Mouse (Mus musculus): ENCODE results near the gene Krt73. TPM values are rescaled to one million over a fixed set of nuclear protein-coding genes. Genes with fewer than 3 reads are reported as not detected.

Gene Krt73
- 1.9 and 2.0 TPM in 2 replicates for polyA plus RNA-seq (2015; fragmentation: Nextera tagmentation; extraction: Ambion mirVana)

DNA sequence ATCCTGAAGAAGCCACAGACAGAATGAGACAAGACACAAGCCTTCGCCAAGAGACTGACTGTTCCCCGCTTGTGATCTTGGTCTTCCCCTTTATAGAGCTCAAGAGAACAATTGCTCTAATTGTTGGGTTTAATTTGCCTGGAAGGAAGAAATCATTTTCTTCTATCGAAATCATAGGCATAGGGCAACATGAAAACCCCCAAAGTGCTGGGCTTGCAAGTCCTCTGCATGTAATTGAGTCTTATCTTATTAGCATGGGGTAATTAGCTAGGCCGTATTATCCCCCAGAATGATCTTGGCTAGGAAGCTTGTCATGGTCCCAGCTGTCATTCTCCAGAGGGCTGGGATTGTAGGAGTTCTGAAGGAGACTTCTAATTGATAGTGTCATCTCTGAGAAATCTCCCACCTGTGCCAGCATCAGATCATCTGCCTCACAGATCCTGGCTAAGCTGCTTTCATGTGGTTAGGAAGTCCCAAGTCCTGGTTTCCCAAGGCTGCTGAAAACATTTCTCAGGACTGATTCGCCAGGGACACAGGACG is at the start of gene Krt73:
Krt73 (minus strand) TSS at position 51 of the 540 bp plus-strand sequence.
- H3K9ac ChIP-seq (ENCODE audit: low read depth, low read length) = no peak within 1 kb of the TSS
- WGBS = 58% methylated on average over 6 of the region's 6 CpGs
- no peaks in the 10 kb centered on the region for H3K9me3 ChIP-seq (ENCODE audit: control insufficient read depth, low read length)
- H3K27ac ChIP-seq (ENCODE audit: low read depth, low read length) = no peak within 1 kb of the TSS; the same call in 1 of the 2 replicates
- no peak within 1 kb of the TSS for H3K4me3 ChIP-seq (ENCODE audit: low read length)
- no peaks in the 10 kb centered on the region for H3K36me3 ChIP-seq (ENCODE audit: control insufficient read depth, insufficient read depth, low read length)
- H3K27me3 ChIP-seq (replicated peaks; ENCODE audit: control insufficient read depth, insufficient read depth, low read length) = no peaks in the 10 kb centered on the region
- peak; percentile 54; the same call in 1 of the 2 replicates for ATAC-seq
- no peak within 1 kb of the TSS for H3K4me2 ChIP-seq (ENCODE audit: low read length)
- peaks cover 8% of the 10 kb centered on the region for H3K4me1 ChIP-seq (ENCODE audit: control insufficient read depth, insufficient read depth, low read depth, low read length)

DNA sequence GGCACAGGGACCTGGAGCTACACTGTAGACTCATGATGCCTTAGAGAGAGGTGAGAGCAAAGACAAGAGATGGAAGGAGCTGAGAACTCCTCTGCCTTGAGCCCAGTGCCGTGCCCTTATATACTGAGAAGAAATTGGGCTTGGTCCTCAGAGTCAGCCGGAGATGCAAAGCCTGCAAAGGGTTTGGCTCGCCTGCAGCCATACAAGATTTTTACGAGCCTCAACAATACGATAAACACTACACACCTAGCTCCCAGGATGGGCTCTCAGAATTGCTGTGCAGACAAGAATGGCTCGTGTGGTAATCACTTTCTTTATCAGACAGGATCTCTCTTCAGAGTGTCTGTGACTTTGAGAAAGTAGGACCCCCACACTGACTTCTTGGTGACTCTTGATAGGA is 48.5 kb upstream of the Krt73 start, which contains the start of gene Krt1:
Krt1 (minus strand) TSS at position 101 of the 400 bp plus-strand sequence.
- Histone ChIP-seq H3K9me3 (ENCODE audit: control insufficient read depth, low read length) (no peaks in the 10 kb centered on the region), H3K27me3 (replicated peaks; ENCODE audit: control insufficient read depth, insufficient read depth, low read length) (no peaks in the 10 kb centered on the region), H3K9ac (ENCODE audit: low read depth, low read length) (no peak within 1 kb of the TSS), H3K4me2 (ENCODE audit: low read length) (no peak within 1 kb of the TSS), H3K27ac (ENCODE audit: low read depth, low read length) (no peak within 1 kb of the TSS), H3K36me3 (ENCODE audit: control insufficient read depth, insufficient read depth, low read length) (no peaks in the 10 kb centered on the region), H3K4me3 (ENCODE audit: low read length) (no peak within 1 kb of the TSS), H3K4me1 (ENCODE audit: control insufficient read depth, insufficient read depth, low read depth, low read length) (no peaks in the 10 kb centered on the region)
- 89% methylated on average over 6 of the region's 6 CpGs for WGBS
- no peak for ATAC-seq

DNA sequence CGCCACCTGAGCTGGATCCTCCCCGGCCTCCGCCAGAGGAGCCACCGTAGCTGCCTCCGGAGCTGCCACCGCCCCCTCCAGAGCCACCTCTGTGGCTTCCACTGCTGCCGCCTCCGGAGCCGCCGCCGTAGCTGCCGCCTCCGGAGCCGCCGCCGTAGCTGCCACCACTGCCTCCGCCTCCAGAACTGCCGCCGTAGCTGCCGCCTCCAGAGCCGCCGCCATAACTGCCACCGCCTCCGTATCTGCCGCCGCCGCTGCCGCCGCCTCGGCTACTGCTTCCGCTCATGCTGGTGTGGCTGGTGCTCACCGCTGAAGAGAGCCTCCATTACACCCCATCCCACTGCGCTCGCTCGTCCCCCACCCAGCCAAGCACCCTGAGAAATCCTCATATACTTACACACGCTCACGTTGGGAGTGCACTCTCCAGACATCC is 43.8 kb upstream of the Krt73 start:
- peak overlapping the region; percentile 65 for H3K4me2 ChIP-seq (ENCODE audit: low read length)

GRCm38 (mm10) chr15:101843192-101843591 is 41.0 kb upstream of the Krt73 start:
- Histone ChIP-seq H3K36me3 (ENCODE audit: control insufficient read depth, insufficient read depth, low read length) (no peaks in the 10 kb centered on the region), H3K27me3 (replicated peaks; ENCODE audit: control insufficient read depth, insufficient read depth, low read length) (no peaks in the 10 kb centered on the region), H3K9me3 (ENCODE audit: control insufficient read depth, low read length) (no peaks in the 10 kb centered on the region), H3K4me2 (ENCODE audit: low read length) (no peak overlapping the region), H3K9ac (ENCODE audit: low read depth, low read length) (no peak overlapping the region), H3K27ac (ENCODE audit: low read depth, low read length) (no peak overlapping the region), H3K4me3 (ENCODE audit: low read length) (no peak overlapping the region), H3K4me1 (ENCODE audit: control insufficient read depth, insufficient read depth, low read depth, low read length) (0 out of 2 replicates have a peak, but pooled peaks cover 3% of the 10 kb centered on the region)
- no peak for ATAC-seq
- 69% methylated on average over 9 of the region's 9 CpGs for WGBS

More for the DNA sequence above, 43.8 kb upstream of the Krt73 start:
- Histone ChIP-seq H3K4me1 (ENCODE audit: control insufficient read depth, insufficient read depth, low read depth, low read length) (0 out of 2 replicates have a peak, but pooled peaks cover 3% of the 10 kb centered on the region), H3K9ac (ENCODE audit: low read depth, low read length) (peak overlapping the region; percentile 78), H3K4me3 (ENCODE audit: low read length) (peak overlapping the region; percentile 53), H3K9me3 (ENCODE audit: control insufficient read depth, low read length) (no peaks in the 10 kb centered on the region), H3K36me3 (ENCODE audit: control insufficient read depth, insufficient read depth, low read length) (no peaks in the 10 kb centered on the region), H3K27me3 (replicated peaks; ENCODE audit: control insufficient read depth, insufficient read depth, low read length) (no peaks in the 10 kb centered on the region), H3K27ac (ENCODE audit: low read depth, low read length) (peak overlapping the region; percentile 90)
- under 1% methylated on average over 31 of the region's 37 CpGs for WGBS
- peak; percentile 84 for ATAC-seq

DNA sequence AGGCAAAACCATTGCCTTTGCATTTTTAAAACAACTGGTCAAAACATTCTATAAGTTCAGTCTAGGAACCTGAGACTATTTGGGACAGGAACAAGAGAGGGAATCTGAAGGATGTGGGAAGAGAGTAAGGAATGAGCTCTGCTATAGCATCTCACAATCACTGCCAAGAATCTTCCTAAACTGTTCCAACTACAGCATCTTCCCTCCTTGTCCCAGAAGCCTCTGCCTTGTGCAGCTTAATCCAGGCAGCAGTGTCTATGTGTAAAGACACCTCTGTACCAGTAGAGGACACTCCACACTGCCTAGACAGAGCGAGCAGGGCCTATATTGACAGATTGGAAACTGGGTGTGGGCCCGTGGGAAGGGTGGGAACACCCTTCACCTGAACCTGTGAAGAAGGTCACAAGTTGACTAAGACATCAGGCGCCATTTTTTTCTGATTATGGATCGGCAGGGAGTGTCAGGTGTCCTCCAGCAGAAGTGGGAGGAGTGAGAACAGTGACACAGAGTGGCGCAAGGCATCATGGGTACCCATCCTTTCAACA is 32.7 kb upstream of the Krt73 start:
- no peak for ATAC-seq
- H3K4me2 ChIP-seq (ENCODE audit: low read length) = no peak overlapping the region
- 58% methylated on average over 5 of the region's 5 CpGs for WGBS

GRCm38 (mm10) chr15:101833131-101833530 is 31.0 kb upstream of the Krt73 start:
- Histone ChIP-seq H3K27me3 (replicated peaks; ENCODE audit: control insufficient read depth, insufficient read depth, low read length) (no peaks in the 10 kb centered on the region), H3K27ac (ENCODE audit: low read depth, low read length) (no peak overlapping the region), H3K9me3 (ENCODE audit: control insufficient read depth, low read length) (no peaks in the 10 kb centered on the region), H3K9ac (ENCODE audit: low read depth, low read length) (no peak overlapping the region), H3K4me2 (ENCODE audit: low read length) (no peak overlapping the region), H3K36me3 (ENCODE audit: control insufficient read depth, insufficient read depth, low read length) (no peaks in the 10 kb centered on the region), H3K4me1 (ENCODE audit: control insufficient read depth, insufficient read depth, low read depth, low read length) (no peaks in the 10 kb centered on the region), H3K4me3 (ENCODE audit: low read length) (no peak overlapping the region)
- 57% methylated on average over 6 of the region's 6 CpGs for WGBS
- ATAC-seq = no peak

More for the DNA sequence above, 32.7 kb upstream of the Krt73 start:
- Histone ChIP-seq H3K9ac (ENCODE audit: low read depth, low read length) (no peak overlapping the region), H3K27ac (ENCODE audit: low read depth, low read length) (no peak overlapping the region), H3K27me3 (replicated peaks; ENCODE audit: control insufficient read depth, insufficient read depth, low read length) (no peaks in the 10 kb centered on the region), H3K4me3 (ENCODE audit: low read length) (no peak overlapping the region), H3K4me1 (ENCODE audit: control insufficient read depth, insufficient read depth, low read depth, low read length) (no peaks in the 10 kb centered on the region), H3K36me3 (ENCODE audit: control insufficient read depth, insufficient read depth, low read length) (no peaks in the 10 kb centered on the region), H3K9me3 (ENCODE audit: control insufficient read depth, low read length) (no peaks in the 10 kb centered on the region)

- no peaks in the 10 kb centered on the region for H3K36me3 ChIP-seq (ENCODE audit: control insufficient read depth, insufficient read depth, low read length)
- no peaks in the 10 kb centered on the region for H3K4me1 ChIP-seq (ENCODE audit: control insufficient read depth, insufficient read depth, low read depth, low read length)
- no peak overlapping the region for H3K4me3 ChIP-seq (ENCODE audit: low read length)
- H3K9me3 ChIP-seq (ENCODE audit: control insufficient read depth, low read length) = no peaks in the 10 kb centered on the region
- no peak for ATAC-seq
- no peak overlapping the region for H3K9ac ChIP-seq (ENCODE audit: low read depth, low read length)
- WGBS = 60% methylated on average over 5 of the region's 5 CpGs
- H3K27me3 ChIP-seq (replicated peaks; ENCODE audit: control insufficient read depth, insufficient read depth, low read length) = no peaks in the 10 kb centered on the region
- H3K4me2 ChIP-seq (ENCODE audit: low read length) = no peak overlapping the region
- H3K27ac ChIP-seq (ENCODE audit: low read depth, low read length) = no peak overlapping the region
Measured at GRCm38 (mm10) chr15:101829441-101829840, 27.3 kb upstream of the Krt73 start.

- Histone ChIP-seq H3K9ac (ENCODE audit: low read depth, low read length) (no peak overlapping the region), H3K4me2 (ENCODE audit: low read length) (no peak overlapping the region), H3K27me3 (replicated peaks; ENCODE audit: control insufficient read depth, insufficient read depth, low read length) (no peaks in the 10 kb centered on the region), H3K4me1 (ENCODE audit: control insufficient read depth, insufficient read depth, low read depth, low read length) (no peaks in the 10 kb centered on the region), H3K27ac (ENCODE audit: low read depth, low read length) (no peak overlapping the region), H3K4me3 (ENCODE audit: low read length) (no peak overlapping the region), H3K36me3 (ENCODE audit: control insufficient read depth, insufficient read depth, low read length) (no peaks in the 10 kb centered on the region), H3K9me3 (ENCODE audit: control insufficient read depth, low read length) (no peaks in the 10 kb centered on the region)
- no peak for ATAC-seq
- 45% methylated on average over 3 of the region's 3 CpGs for WGBS
Measured at GRCm38 (mm10) chr15:101821786-101822185, 19.6 kb upstream of the Krt73 start.

- Histone ChIP-seq H3K27me3 (replicated peaks; ENCODE audit: control insufficient read depth, insufficient read depth, low read length) (no peaks in the 10 kb centered on the region), H3K4me2 (ENCODE audit: low read length) (no peak within 1 kb of the TSS), H3K36me3 (ENCODE audit: control insufficient read depth, insufficient read depth, low read length) (no peaks in the 10 kb centered on the region), H3K27ac (ENCODE audit: low read depth, low read length) (no peak within 1 kb of the TSS), H3K4me3 (ENCODE audit: low read length) (no peak within 1 kb of the TSS), H3K4me1 (ENCODE audit: control insufficient read depth, insufficient read depth, low read depth, low read length) (no peaks in the 10 kb centered on the region), H3K9me3 (ENCODE audit: control insufficient read depth, low read length) (no peaks in the 10 kb centered on the region), H3K9ac (ENCODE audit: low read depth, low read length) (no peak within 1 kb of the TSS)
- WGBS = 81% methylated on average over 16 of the region's 16 CpGs
- ATAC-seq = no peak
Measured at GRCm38 (mm10) chr15:101817875-101818274, 15.7 kb upstream of the Krt73 start, which contains the start of gene Krt2. Gene Krt2, minus strand, starts transcription at chr15:101818169.

All from hindbrain, embryonic 16.5 days (tissue).